Comparison of ENCODE assay signal across 8 mouse cellular contexts in genomic region chr8:22185431-22186397, GRCm38 (mm10). TPM values are rescaled to one million over a fixed set of nuclear protein-coding genes. Genes with fewer than 3 reads are reported as not detected.
DNase-seq lines count a peak whose midpoint lies in the region; ATAC-seq and TF ChIP-seq lines count a peak whose summit lies in the region.

Ckap2 (minus strand) TSS chr8:22185819.

- TF ChIP-seq POLR2A in testis, adult 2 months (IDR thresholded peaks at IDR 0.05; ENCODE audit: control insufficient read depth, low read depth, low read length), result peak; percentile 68

- peak within 1 kb of the TSS; percentile 92 for H3K4me3 ChIP-seq in E14TG2a.4 (replicated peaks; ENCODE audit: low read length)
- H3K4me3 ChIP-seq in forebrain, embryonic 12.5 days (replicated peaks), result peak within 1 kb of the TSS; percentile 60
- peak within 1 kb of the TSS; percentile 80 for H3K4me3 ChIP-seq in heart, postnatal 0 days (ENCODE audit: low read depth, low read length)
- H3K4me3 ChIP-seq in liver, embryonic 16.5 days (ENCODE audit: low read depth, low read length), result peak within 1 kb of the TSS; percentile 95
- H3K4me3 ChIP-seq in neural tube, embryonic 13.5 days, result peak within 1 kb of the TSS; percentile 69
- peak within 1 kb of the TSS; percentile 98 for H3K4me3 ChIP-seq in testis, adult 2 months (ENCODE audit: control insufficient read depth, low read depth, low read length)

- TF ChIP-seq EP300 in heart, postnatal 0 days (IDR thresholded peaks at IDR 0.05; ENCODE audit: low read depth), result no peak

- ATAC-seq in forebrain, embryonic 12.5 days (ENCODE audit: low FRiP score), result peak; percentile 98
- ATAC-seq in heart, postnatal 0 days (ENCODE audit: insufficient read depth, low read depth), result peak; percentile 98
- ATAC-seq in liver, embryonic 16.5 days (ENCODE audit: low read depth), result peak; percentile 95
- ATAC-seq in neural tube, embryonic 13.5 days (ENCODE audit: low read depth), result peak; percentile 99

- WGBS in forebrain, embryonic 12.5 days, result 3% methylated on average over 63 of the region's 63 CpGs
- 3% methylated on average over 63 of the region's 63 CpGs for WGBS in heart, postnatal 0 days
- 2% methylated on average over 63 of the region's 63 CpGs for WGBS in liver, embryonic 16.5 days (ENCODE audit: insufficient replicate concordance)
- WGBS in neural tube, embryonic 13.5 days, result 3% methylated on average over 63 of the region's 63 CpGs

- H3K4me1 ChIP-seq in E14TG2a.4 (replicated peaks; ENCODE audit: low read depth, low read length), result peaks cover 61% of the 10 kb centered on the region
- peaks cover 12% of the 10 kb centered on the region for H3K4me1 ChIP-seq in forebrain, embryonic 12.5 days
- H3K4me1 ChIP-seq in heart, postnatal 0 days (ENCODE audit: control insufficient read depth, insufficient read depth), result peaks cover 5% of the 10 kb centered on the region; the same call in 1 of the 2 replicates
- peaks cover 17% of the 10 kb centered on the region for H3K4me1 ChIP-seq in liver, embryonic 16.5 days (ENCODE audit: control insufficient read depth, low read depth, low read length)
- H3K4me1 ChIP-seq in neural tube, embryonic 13.5 days (replicated peaks), result peaks cover 19% of the 10 kb centered on the region
- H3K4me1 ChIP-seq in testis, adult 2 months (ENCODE audit: control insufficient read depth, insufficient read depth, low read length), result peaks cover 7% of the 10 kb centered on the region

- H3K4me2 ChIP-seq in forebrain, embryonic 12.5 days, result peak within 1 kb of the TSS; percentile 61
- H3K4me2 ChIP-seq in heart, postnatal 0 days (ENCODE audit: low read depth, low read length), result peak within 1 kb of the TSS; percentile 67
- peak within 1 kb of the TSS; percentile 98 for H3K4me2 ChIP-seq in liver, embryonic 16.5 days (ENCODE audit: low read depth, low read length)
- peak within 1 kb of the TSS; percentile 70 for H3K4me2 ChIP-seq in neural tube, embryonic 13.5 days

- H3K27ac ChIP-seq in forebrain, embryonic 12.5 days, result peak within 1 kb of the TSS; percentile 82
- peak within 1 kb of the TSS; percentile 76 for H3K27ac ChIP-seq in heart, postnatal 0 days (ENCODE audit: low read depth)
- H3K27ac ChIP-seq in liver, embryonic 16.5 days (ENCODE audit: low read length), result peak within 1 kb of the TSS; percentile 93
- peak within 1 kb of the TSS; percentile 80 for H3K27ac ChIP-seq in neural tube, embryonic 13.5 days (replicated peaks)
- peak within 1 kb of the TSS; percentile 98 for H3K27ac ChIP-seq in testis, adult 2 months (ENCODE audit: control insufficient read depth, insufficient read depth, low read depth, low read length)

- peaks cover 2% of the 10 kb centered on the region; the same call in 1 of the 2 replicates for H3K27me3 ChIP-seq in E14TG2a.4 (ENCODE audit: insufficient read depth, low read length)
- H3K27me3 ChIP-seq in forebrain, embryonic 12.5 days, result no peaks in the 10 kb centered on the region
- no peaks in the 10 kb centered on the region for H3K27me3 ChIP-seq in heart, postnatal 0 days (ENCODE audit: control insufficient read depth, insufficient read depth, low read length)
- no peaks in the 10 kb centered on the region for H3K27me3 ChIP-seq in liver, embryonic 16.5 days (ENCODE audit: control insufficient read depth, insufficient read depth, low read depth, low read length)
- H3K27me3 ChIP-seq in neural tube, embryonic 13.5 days, result no peaks in the 10 kb centered on the region
- no peaks in the 10 kb centered on the region for H3K27me3 ChIP-seq in testis, adult 2 months (ENCODE audit: control insufficient read depth, insufficient read depth, low read length)

- no peak for TF ChIP-seq CTCF in E14TG2a.4 (conservative IDR thresholded peaks at IDR 0.05; ENCODE audit: low read length)
- TF ChIP-seq CTCF in heart, postnatal 0 days (IDR thresholded peaks at IDR 0.05; ENCODE audit: low read depth), result no peak
- no peak for TF ChIP-seq CTCF in testis, adult 2 months (IDR thresholded peaks at IDR 0.05; ENCODE audit: control insufficient read depth, insufficient read depth, insufficient replicate concordance, low read depth, low read length)

- no peaks in the 10 kb centered on the region for H3K9me3 ChIP-seq in E14TG2a.4 (ENCODE audit: low read length)
- no peaks in the 10 kb centered on the region for H3K9me3 ChIP-seq in forebrain, embryonic 12.5 days
- no peaks in the 10 kb centered on the region for H3K9me3 ChIP-seq in heart, postnatal 0 days (replicated peaks; ENCODE audit: control insufficient read depth, low read length)
- H3K9me3 ChIP-seq in liver, embryonic 16.5 days (replicated peaks; ENCODE audit: control insufficient read depth, low read length), result no peaks in the 10 kb centered on the region
- no peaks in the 10 kb centered on the region for H3K9me3 ChIP-seq in neural tube, embryonic 13.5 days

- H3K9ac ChIP-seq in forebrain, embryonic 12.5 days, result peak within 1 kb of the TSS; percentile 63
- H3K9ac ChIP-seq in heart, postnatal 0 days (replicated peaks; ENCODE audit: low read depth, low read length), result peak within 1 kb of the TSS; percentile 59
- H3K9ac ChIP-seq in liver, embryonic 16.5 days (ENCODE audit: low read depth, low read length), result peak within 1 kb of the TSS; percentile 92
- H3K9ac ChIP-seq in neural tube, embryonic 13.5 days, result peak within 1 kb of the TSS; percentile 75

- DNase-seq in c-Kit-positive CD71-positive TER-119-positive erythroid progenitor cells, embryonic 14.5 days (ENCODE audit: low spot score), result peak; percentile 92
- DNase-seq in heart, postnatal 0 days (ENCODE audit: low spot score), result peak; percentile 85
- peak; percentile 96 to 97 for DNase-seq in kidney, postnatal 4 days

- H3K36me3 ChIP-seq in E14TG2a.4 (ENCODE audit: insufficient read depth, low read length), result peaks cover 23% of the 10 kb centered on the region
- no peaks in the 10 kb centered on the region for H3K36me3 ChIP-seq in forebrain, embryonic 12.5 days (replicated peaks)
- H3K36me3 ChIP-seq in heart, postnatal 0 days (replicated peaks; ENCODE audit: control insufficient read depth, insufficient read depth, low read length), result no peaks in the 10 kb centered on the region
- no peaks in the 10 kb centered on the region for H3K36me3 ChIP-seq in liver, embryonic 16.5 days (ENCODE audit: control insufficient read depth, insufficient read depth)
- no peaks in the 10 kb centered on the region for H3K36me3 ChIP-seq in neural tube, embryonic 13.5 days
- no peaks in the 10 kb centered on the region for H3K36me3 ChIP-seq in testis, adult 2 months (ENCODE audit: control insufficient read depth, insufficient read depth, low read length)

RNA-seq across cellular contexts. Expression of gene Ckap2, which starts in this region (rescaled TPM):
- polyA plus RNA-seq in forebrain, embryonic 12.5 days (2016; fragmentation: Nextera tagmentation; extraction: Ambion mirVana), result 63.1 and 65.9 TPM in 2 replicates
- 24.9 and 30.0 TPM in 2 replicates for total RNA-seq in heart, postnatal 0 days (2014; rRNA removed; ENCODE audit: low replicate concordance)
- 14.3 and 15.0 TPM in 2 replicates for polyA plus RNA-seq in heart, postnatal 0 days (2015; fragmentation: Nextera tagmentation; extraction: Ambion mirVana)
- polyA plus RNA-seq in liver, embryonic 16.5 days (2015; fragmentation: Nextera tagmentation; extraction: Ambion mirVana), result 19.9 and 22.1 TPM in 2 replicates
- polyA plus RNA-seq in neural tube, embryonic 13.5 days (2015; fragmentation: Nextera tagmentation; extraction: Ambion mirVana), result 15.5 and 20.4 TPM in 2 replicates
- polyA plus RNA-seq in testis, adult 2 months (2012; rRNA removed), result 6.6 and 6.7 TPM in 2 replicates

Comparison
In these comparisons a context has a peak if more than half of its experiments do, and no peak if none do; other contexts are left out.
1. Peak in every context shown above with its lines: DNase-seq, ATAC-seq, H3K4me3 ChIP-seq and H3K27ac ChIP-seq.